Mouse (Mus musculus) MEL (cell line): ENCODE measurements at regions not wholly inside any gene's neighbourhood (a gene's known extent, or its start where the extent isn't known, plus 50 kb on each side); places are given as distances from the start of the nearest gene placed in this dataset.

Source experiments
- DNase-seq: peaks from one replicate; pipeline ENCODE4 v3.0.0; 2011; ENCODE audit warnings: low read depth, low spot score
- H3K27ac ChIP-seq: 2 replicates; pipeline ENCODE4 v1.5.1; 2012; ENCODE audit warnings: low read depth, mild to moderate bottlenecking, control low read depth, low read length, moderate library complexity; ENCODE audit not compliant: control insufficient read depth
- H3K27me3 ChIP-seq, 2 experiments: fragments of 150-350 bp in 1 of 2; sonication (generic) in 1 of 2; 2 replicates each; pipeline ENCODE4 v1.6.1; 2012; ENCODE audit warnings: low read length in 2 of 2, mild to moderate bottlenecking in 2 of 2, improper control_type of control experiment in 1 of 2, moderate library complexity in 1 of 2; ENCODE audit not compliant: insufficient read depth in 2 of 2, control insufficient read depth in 1 of 2
- H3K36me3 ChIP-seq, 2 experiments: 2 replicates each; pipeline ENCODE4 v1.6.1; 2012 to 2014; ENCODE audit warnings: low read length in 2 of 2, improper control_type of control experiment in 1 of 2, inconsistent platforms in 1 of 2, mild to moderate bottlenecking in 1 of 2; ENCODE audit not compliant: insufficient read depth in 2 of 2, control insufficient read depth in 1 of 2
- H3K4me1 ChIP-seq, 2 experiments: fragments of 150-350 bp in 1 of 2; sonication (generic) in 1 of 2; 2 replicates each; pipeline ENCODE4 v1.6.1; 2012; ENCODE audit warnings: low read length in 2 of 2, improper control_type of control experiment in 1 of 2, mild to moderate bottlenecking in 1 of 2; ENCODE audit not compliant: insufficient read depth in 2 of 2, control insufficient read depth in 1 of 2
- H3K4me3 ChIP-seq, 2 experiments: fragments of 150-350 bp in 1 of 2; sonication (generic) in 1 of 2; 2 replicates each; pipeline ENCODE4 v1.5.1; 2012; ENCODE audit warnings: low read depth in 2 of 2, low read length in 2 of 2, mild to moderate bottlenecking in 2 of 2, moderate library complexity in 2 of 2, control low read depth in 1 of 2, improper control_type of control experiment in 1 of 2; ENCODE audit not compliant: control insufficient read depth in 1 of 2, insufficient read depth in 1 of 2
- H3K79me2 ChIP-seq: 2 replicates; pipeline ENCODE4 v1.6.1; 2012; ENCODE audit warnings: mild to moderate bottlenecking, low read length, moderate library complexity; ENCODE audit not compliant: control insufficient read depth, poor library complexity, insufficient read depth
- H3K9ac ChIP-seq: 2 replicates; pipeline ENCODE4 v1.6.1; 2012; ENCODE audit warnings: low read depth, mild to moderate bottlenecking, control low read depth, low read length, moderate library complexity; ENCODE audit not compliant: control insufficient read depth, poor library complexity, severe bottlenecking
- H3K9me3 ChIP-seq: fragments of 150-350 bp; sonication (generic); replicated peaks from 2 replicates; pipeline ENCODE4 v1.6.1; 2012; ENCODE audit warnings: mild to moderate bottlenecking, low read length, improper control_type of control experiment, moderate library complexity; ENCODE audit not compliant: insufficient read depth
- CTCF ChIP-seq, 3 experiments: IDR thresholded peaks in 2 of 3; conservative IDR thresholded peaks in 1 of 3; 2 replicates each; pipeline ENCODE4 v1.5.1; 2011 to 2012; ENCODE audit warnings: low read length in 3 of 3, low read depth in 2 of 3, mild to moderate bottlenecking in 2 of 3, improper control_type of control experiment in 1 of 3, inconsistent platforms in 1 of 3, mixed read lengths in 1 of 3, moderate library complexity in 1 of 3; ENCODE audit not compliant: control insufficient read depth in 1 of 3, insufficient read depth in 1 of 3, poor library complexity in 1 of 3, severe bottlenecking in 1 of 3
- EP300 ChIP-seq, 2 experiments: IDR thresholded peaks; 2 replicates each; pipeline ENCODE4 v1.6.1; 2011; ENCODE audit warnings: improper control_type of control experiment in 2 of 2, low read length in 2 of 2, low read depth in 1 of 2, mild to moderate bottlenecking in 1 of 2
- GATA1 ChIP-seq: IDR thresholded peaks from 2 replicates; pipeline ENCODE4 v1.6.1; 2011; ENCODE audit warnings: low read depth, low read length, improper control_type of control experiment
- HCFC1 ChIP-seq: IDR thresholded peaks from 2 replicates; pipeline ENCODE4 v1.6.1; 2012; ENCODE audit warnings: low read depth, mild to moderate bottlenecking, inconsistent platforms, low read length, improper control_type of control experiment, moderate library complexity
- JUND ChIP-seq: IDR thresholded peaks from 2 replicates; pipeline ENCODE4 v1.6.1; 2011; ENCODE audit warnings: low read depth, mild to moderate bottlenecking, improper control_type of control experiment, low read length
- KAT2A ChIP-seq: conservative IDR thresholded peaks from 2 replicates; pipeline ENCODE4 v1.6.1; 2012; ENCODE audit warnings: low read depth, low read length, improper control_type of control experiment, inconsistent platforms
- MAFK ChIP-seq: IDR thresholded peaks from 2 replicates; pipeline ENCODE4 v1.6.1; 2011; ENCODE audit warnings: low read depth, mild to moderate bottlenecking, low read length, improper control_type of control experiment, borderline replicate concordance
- MAX ChIP-seq: IDR thresholded peaks from 2 replicates; pipeline ENCODE4 v1.6.1; 2011; ENCODE audit warnings: low read length, improper control_type of control experiment
- MAZ ChIP-seq: IDR thresholded peaks from 2 replicates; pipeline ENCODE4 v1.6.1; 2012; ENCODE audit warnings: low read depth, mild to moderate bottlenecking, inconsistent platforms, low read length, improper control_type of control experiment
- MEF2A ChIP-seq: IDR thresholded peaks from 2 replicates; pipeline ENCODE4 v1.6.1; 2014; ENCODE audit warnings: low read depth, mild to moderate bottlenecking, inconsistent platforms, low read length, improper control_type of control experiment; ENCODE audit not compliant: poor library complexity, insufficient replicate concordance, severe bottlenecking; ENCODE audit errors: extremely low read depth
- MXI1 ChIP-seq: IDR thresholded peaks from 2 replicates; pipeline ENCODE4 v1.6.1; 2011; ENCODE audit warnings: mild to moderate bottlenecking, low read depth, low read length, improper control_type of control experiment
- MYB ChIP-seq: IDR thresholded peaks from 2 replicates; pipeline ENCODE4 v1.6.1; 2011; ENCODE audit warnings: mild to moderate bottlenecking, low read depth, low read length, improper control_type of control experiment
- MYC ChIP-seq: IDR thresholded peaks from 2 replicates; pipeline ENCODE4 v1.6.1; 2011; ENCODE audit warnings: low read depth, mild to moderate bottlenecking, low read length, improper control_type of control experiment, moderate library complexity
- NELFE ChIP-seq: IDR thresholded peaks from 2 replicates; pipeline ENCODE4 v1.6.1; 2011; ENCODE audit warnings: low read depth, low read length, improper control_type of control experiment
- NRF1 ChIP-seq: IDR thresholded peaks from 2 replicates; pipeline ENCODE4 v1.6.1; 2014; ENCODE audit warnings: low read depth, mild to moderate bottlenecking, inconsistent platforms, low read length, improper control_type of control experiment, moderate library complexity; ENCODE audit not compliant: poor library complexity, insufficient read depth, severe bottlenecking
- POLR2A ChIP-seq, 2 experiments: IDR thresholded peaks; 2 replicates each; pipeline ENCODE4 v1.6.1; 2011 to 2012; ENCODE audit warnings: low read length in 2 of 2, mild to moderate bottlenecking in 2 of 2, control low read depth in 1 of 2, improper control_type of control experiment in 1 of 2, low read depth in 1 of 2, moderate library complexity in 1 of 2; ENCODE audit not compliant: control insufficient read depth in 1 of 2, insufficient read depth in 1 of 2, poor library complexity in 1 of 2
- POLR2AphosphoS2 ChIP-seq: IDR thresholded peaks from 2 replicates; pipeline ENCODE4 v1.6.1; 2011; ENCODE audit warnings: low read length, improper control_type of control experiment
- POLR2AphosphoS5 ChIP-seq: IDR thresholded peaks from 2 replicates; pipeline ENCODE4 v1.6.1; 2012; ENCODE audit warnings: low read depth, borderline replicate concordance, mild to moderate bottlenecking, inconsistent platforms, low read length, moderate library complexity, mixed read lengths
- RAD21 ChIP-seq: IDR thresholded peaks from 2 replicates; pipeline ENCODE4 v1.6.1; 2011; ENCODE audit warnings: mild to moderate bottlenecking, low read depth, low read length, improper control_type of control experiment
- SIN3A ChIP-seq: IDR thresholded peaks from 2 replicates; pipeline ENCODE4 v1.6.1; 2012; ENCODE audit warnings: low read length, improper control_type of control experiment, inconsistent platforms
- TAL1 ChIP-seq: IDR thresholded peaks from 2 replicates; pipeline ENCODE4 v1.6.1; 2012; ENCODE audit warnings: mild to moderate bottlenecking, inconsistent platforms, low read length, moderate library complexity, mixed read lengths
- UBTF ChIP-seq: IDR thresholded peaks from 2 replicates; pipeline ENCODE4 v1.6.1; 2012; ENCODE audit warnings: low read depth, mild to moderate bottlenecking, inconsistent platforms, low read length, improper control_type of control experiment, moderate library complexity, borderline replicate concordance; ENCODE audit not compliant: insufficient read depth
- USF1 ChIP-seq: IDR thresholded peaks from 2 replicates; pipeline ENCODE4 v1.6.1; 2014; ENCODE audit warnings: low read depth, mild to moderate bottlenecking, inconsistent platforms, low read length, improper control_type of control experiment, moderate library complexity
- ZC3H11A ChIP-seq: IDR thresholded peaks from 2 replicates; pipeline ENCODE4 v1.6.1; 2012; ENCODE audit warnings: low read depth, mild to moderate bottlenecking, inconsistent platforms, low read length, improper control_type of control experiment
- ZKSCAN1 ChIP-seq: IDR thresholded peaks from 2 replicates; pipeline ENCODE4 v1.6.1; 2012; ENCODE audit warnings: low read depth, mild to moderate bottlenecking, inconsistent platforms, low read length, improper control_type of control experiment, moderate library complexity
- ZNF384 ChIP-seq: IDR thresholded peaks from 2 replicates; pipeline ENCODE4 v1.6.1; 2012; ENCODE audit warnings: low read depth, mild to moderate bottlenecking, inconsistent platforms, low read length, improper control_type of control experiment

DNA sequence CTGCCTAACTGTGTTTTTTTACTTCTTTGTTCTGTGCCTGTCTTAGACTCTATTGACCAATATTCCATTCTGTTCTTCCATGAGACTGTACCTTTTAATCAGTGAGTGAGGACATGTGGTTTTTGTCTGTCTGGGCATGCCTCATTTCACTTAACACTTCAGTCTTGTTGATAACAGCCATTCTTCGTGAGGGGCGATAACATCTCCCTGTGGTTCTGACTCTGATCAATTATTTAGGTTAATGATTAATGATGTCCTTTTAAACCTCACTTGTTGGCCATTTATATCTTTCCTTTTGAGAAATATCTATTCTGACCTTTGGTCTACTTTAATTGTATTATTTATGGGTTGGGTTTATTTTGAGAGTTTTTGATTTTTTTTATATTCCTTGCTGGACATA is 496.0 kb downstream of the Cd109 start:
- TF ChIP-seq MXI1 (no peak), JUND (no peak), POLR2AphosphoS2 (no peak), EP300 (IDR thresholded peaks at IDR 0.05; ENCODE audit: low read depth in 1 of 2, low read length in 2 of 2) (no peak), ZC3H11A (no peak), RAD21 (no peak), POLR2AphosphoS5 (no peak), ZNF384 (no peak), USF1 (no peak), MYC (no peak), MAFK (no peak), MEF2A (no peak), MAZ (no peak), SIN3A (no peak), NELFE (no peak), UBTF (no peak), NRF1 (no peak), ZKSCAN1 (no peak)
- TF ChIP-seq, all 39 proteins: peak for 0

DNA sequence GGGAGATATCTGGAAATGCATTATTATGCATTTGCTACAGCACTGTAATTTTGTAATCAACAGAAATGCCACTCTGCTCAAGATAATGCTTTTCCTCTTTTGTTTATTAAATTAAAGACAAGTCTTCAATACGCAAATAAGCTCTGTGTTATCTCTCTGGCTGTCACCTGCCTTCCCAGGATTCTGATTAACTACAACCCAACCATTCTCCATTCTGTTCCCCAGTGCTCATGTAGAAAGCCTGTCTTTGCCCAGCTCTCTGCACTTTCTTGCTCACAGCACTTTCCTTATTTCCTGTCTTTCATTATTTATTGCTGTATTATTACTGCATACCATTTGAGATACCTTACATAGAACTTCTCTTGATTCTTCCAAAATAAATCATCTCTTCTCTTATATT is 525.6 kb downstream of the Cd109 start:
- no peak for TF ChIP-seq TAL1
- TF ChIP-seq NRF1: no peak
- TF ChIP-seq MAX: no peak
- no peak for TF ChIP-seq CTCF (IDR thresholded peaks at IDR 0.05 in 2 of 3, conservative IDR thresholded peaks at IDR 0.05 in 1 of 3; ENCODE audit: control insufficient read depth in 1 of 3, insufficient read depth in 1 of 3, low read depth in 2 of 3, low read length in 3 of 3, poor library complexity in 1 of 3, severe bottlenecking in 1 of 3)
- TF ChIP-seq HCFC1: no peak
- TF ChIP-seq GATA1: no peak
- TF ChIP-seq UBTF: no peak
- no peak for TF ChIP-seq POLR2AphosphoS5
- no peak for TF ChIP-seq MYB
- no peak for TF ChIP-seq EP300 (IDR thresholded peaks at IDR 0.05; ENCODE audit: low read depth in 1 of 2, low read length in 2 of 2)
- no peak for TF ChIP-seq POLR2A (IDR thresholded peaks at IDR 0.05; ENCODE audit: control insufficient read depth in 1 of 2, insufficient read depth in 1 of 2, low read depth in 1 of 2, low read length in 2 of 2, poor library complexity in 1 of 2)
- TF ChIP-seq ZC3H11A: no peak
- no peak for TF ChIP-seq KAT2A
- no peak for TF ChIP-seq MYC
- H3K9me3 ChIP-seq: no peaks in the 10 kb centered on the region
- H3K9ac ChIP-seq: no peak overlapping the region
- no peaks in the 10 kb centered on the region for H3K27me3 ChIP-seq
- H3K4me1 ChIP-seq: no peaks in the 10 kb centered on the region
- DNase-seq: no peak
- H3K36me3 ChIP-seq: no peaks in the 10 kb centered on the region
- no peak overlapping the region for H3K4me3 ChIP-seq
- H3K79me2 ChIP-seq: no peaks in the 10 kb centered on the region
- H3K27ac ChIP-seq: no peak overlapping the region

More for the DNA sequence above, 496.0 kb downstream of the Cd109 start:
- no peaks in the 10 kb centered on the region for H3K79me2 ChIP-seq
- H3K4me1 ChIP-seq: no peaks in the 10 kb centered on the region
- no peak overlapping the region for H3K27ac ChIP-seq
- no peaks in the 10 kb centered on the region for H3K9me3 ChIP-seq
- H3K9ac ChIP-seq: no peak overlapping the region
- DNase-seq: no peak
- H3K36me3 ChIP-seq: no peaks in the 10 kb centered on the region
- H3K4me3 ChIP-seq: no peak overlapping the region
- no peaks in the 10 kb centered on the region for H3K27me3 ChIP-seq
